Mouse (Mus musculus) kidney, embryonic 15.5 days (tissue): ENCODE measurements around the gene Katnb1. TPM values are rescaled to one million over a fixed set of nuclear protein-coding genes. Genes with fewer than 3 reads are reported as not detected.

Experiments used
- ATAC-seq: fragments of 200-750 bp; cut with Nextera tagmentation; replicated peaks from 2 replicates; pipeline ENCODE4 v1.8.0; 2017; ENCODE audit warnings: moderate TSS enrichment; ENCODE audit not compliant: low FRiP score
- H3K27ac ChIP-seq: fragments of 300-500 bp; sonication (generic); 2 replicates; pipeline ENCODE4 v1.5.1; 2015; ENCODE audit warnings: mild to moderate bottlenecking, inconsistent platforms
- H3K27me3 ChIP-seq: fragments of 300-500 bp; sonication (generic); 2 replicates; pipeline ENCODE4 v1.6.1; 2015; ENCODE audit warnings: inconsistent platforms
- H3K36me3 ChIP-seq: fragments of 300-500 bp; sonication (generic); 2 replicates; pipeline ENCODE4 v1.6.1; 2015; ENCODE audit warnings: inconsistent platforms
- H3K4me1 ChIP-seq: fragments of 300-500 bp; sonication (generic); 2 replicates; pipeline ENCODE4 v1.6.1; 2015; ENCODE audit warnings: inconsistent platforms
- H3K4me2 ChIP-seq: fragments of 300-500 bp; sonication (generic); 2 replicates; pipeline ENCODE4 v1.6.1; 2015; ENCODE audit warnings: moderate library complexity, mild to moderate bottlenecking, inconsistent platforms
- H3K4me3 ChIP-seq: fragments of 300-500 bp; sonication (generic); replicated peaks from 2 replicates; pipeline ENCODE4 v1.5.1; 2015; ENCODE audit warnings: mild to moderate bottlenecking, inconsistent platforms
- H3K9ac ChIP-seq: fragments of 300-500 bp; sonication (generic); 2 replicates; pipeline ENCODE4 v1.6.1; 2015; ENCODE audit warnings: mild to moderate bottlenecking, inconsistent platforms
- H3K9me3 ChIP-seq: fragments of 300-500 bp; sonication (generic); replicated peaks from 2 replicates; pipeline ENCODE4 v1.6.1; 2016; ENCODE audit warnings: inconsistent platforms
- WGBS: fragments of 180-500 bp; shearing (Covaris S2); methylation state at CpG from one replicate; pipeline ENCODE4 v1.1.7; 2015; ENCODE audit warnings: mixed read lengths; 5-methylcytosine and 5-hydroxymethylcytosine counted together
- polyA plus RNA-seq: library from polyadenylated mRNA; unstranded; fragments of >200 nt; fragmentation: Nextera tagmentation; extraction: Ambion mirVana; gene quantifications from 2 replicates; pipeline ENCODE4 v1.2.1, GENCODE M21; 2015

Katnb1 gene
- polyA plus RNA-seq, 1 experiment from 2014 or later: 29.7 TPM

DNA sequence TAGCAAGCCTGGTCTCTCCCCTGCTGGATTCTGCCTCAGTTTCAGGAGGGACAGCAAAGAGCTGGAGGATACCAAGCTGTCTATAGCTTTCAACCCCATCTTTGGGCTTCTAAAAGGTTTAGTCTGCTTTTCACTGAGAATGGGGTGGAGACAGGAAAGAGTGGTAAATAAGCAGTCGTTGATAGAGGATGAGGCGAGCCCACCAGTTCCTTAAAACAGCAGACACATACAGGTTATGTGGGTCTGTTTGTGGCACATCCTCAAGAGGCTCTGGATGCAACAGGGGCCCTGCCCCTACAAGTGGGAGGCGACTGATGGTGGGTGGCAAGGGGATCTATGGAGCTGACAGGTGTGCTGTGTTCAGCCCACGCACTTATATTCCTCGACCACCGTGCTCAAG is 22.3 kb upstream of the Katnb1 start:
- ATAC-seq: no peak
- H3K27ac ChIP-seq: no peak overlapping the region
- H3K36me3 ChIP-seq: no peaks in the 10 kb centered on the region
- no peak overlapping the region for H3K4me2 ChIP-seq
- H3K9ac ChIP-seq: no peak overlapping the region
- no peaks in the 10 kb centered on the region for H3K4me1 ChIP-seq
- 71% methylated on average over 6 of the region's 6 CpGs for WGBS
- H3K4me3 ChIP-seq: no peak overlapping the region
- H3K9me3 ChIP-seq: no peaks in the 10 kb centered on the region
- no peaks in the 10 kb centered on the region for H3K27me3 ChIP-seq

GRCm38 (mm10) chr8:95059812-95060533 is 21.0 kb upstream of the Katnb1 start:
- Histone ChIP-seq H3K27ac (no peak overlapping the region), H3K4me1 (no peaks in the 10 kb centered on the region), H3K4me2 (no peak overlapping the region), H3K9me3 (no peaks in the 10 kb centered on the region), H3K4me3 (no peak overlapping the region), H3K27me3 (no peaks in the 10 kb centered on the region), H3K36me3 (no peaks in the 10 kb centered on the region), H3K9ac (no peak overlapping the region)
- WGBS: 52% methylated on average over 6 of the region's 6 CpGs
- ATAC-seq: no peak

GRCm38 (mm10) chr8:95064531-95064930 is 16.5 kb upstream of the Katnb1 start:
- Histone ChIP-seq H3K27ac (no peak overlapping the region), H3K4me2 (no peak overlapping the region)

GRCm38 (mm10) chr8:95067582-95067981 is 13.4 kb upstream of the Katnb1 start:
- no peak for ATAC-seq

More at GRCm38 (mm10) chr8:95064531-95064930, 16.5 kb upstream of the Katnb1 start:
- Histone ChIP-seq H3K4me1 (no peaks in the 10 kb centered on the region), H3K27me3 (no peaks in the 10 kb centered on the region), H3K9me3 (no peaks in the 10 kb centered on the region), H3K36me3 (no peaks in the 10 kb centered on the region), H3K9ac (no peak overlapping the region), H3K4me3 (no peak overlapping the region)
- no peak for ATAC-seq
- WGBS: 81% methylated on average over 2 of the region's 2 CpGs

DNA sequence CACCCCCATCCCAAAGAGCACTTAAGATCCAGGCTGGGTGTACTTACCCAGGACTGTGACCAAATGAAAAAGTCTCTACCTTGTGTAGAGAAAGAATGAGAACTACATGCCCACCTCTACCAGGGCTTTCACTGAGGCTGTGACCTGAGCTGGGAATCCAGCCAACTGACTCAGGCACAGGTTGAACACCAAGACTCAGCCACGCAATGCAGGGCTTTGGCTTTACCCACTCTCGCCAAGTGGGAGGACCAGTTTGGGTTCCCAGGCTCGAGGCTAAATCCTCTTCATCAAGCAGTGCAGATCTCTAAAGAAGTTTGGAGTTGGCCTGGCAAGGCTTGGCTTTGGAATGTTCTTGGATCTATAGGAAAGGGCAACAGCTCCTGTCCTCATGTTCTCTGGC is 5.5 kb upstream of the Katnb1 start:
- no peaks in the 10 kb centered on the region for H3K36me3 ChIP-seq
- H3K4me2 ChIP-seq: no peak overlapping the region
- H3K27ac ChIP-seq: no peak overlapping the region
- H3K4me1 ChIP-seq: no peaks in the 10 kb centered on the region
- no peak for ATAC-seq
- no peak overlapping the region for H3K9ac ChIP-seq
- 72% methylated on average over 3 of the region's 3 CpGs for WGBS
- H3K4me3 ChIP-seq: no peak overlapping the region
- no peaks in the 10 kb centered on the region for H3K27me3 ChIP-seq
- no peaks in the 10 kb centered on the region for H3K9me3 ChIP-seq

More at GRCm38 (mm10) chr8:95067582-95067981, 13.4 kb upstream of the Katnb1 start:
- Histone ChIP-seq H3K9ac (no peak overlapping the region), H3K27ac (no peak overlapping the region), H3K4me1 (no peaks in the 10 kb centered on the region), H3K9me3 (no peaks in the 10 kb centered on the region), H3K36me3 (no peaks in the 10 kb centered on the region), H3K4me2 (no peak overlapping the region), H3K27me3 (no peaks in the 10 kb centered on the region), H3K4me3 (no peak overlapping the region)
- WGBS: 41% methylated on average over 3 of the region's 3 CpGs

DNA sequence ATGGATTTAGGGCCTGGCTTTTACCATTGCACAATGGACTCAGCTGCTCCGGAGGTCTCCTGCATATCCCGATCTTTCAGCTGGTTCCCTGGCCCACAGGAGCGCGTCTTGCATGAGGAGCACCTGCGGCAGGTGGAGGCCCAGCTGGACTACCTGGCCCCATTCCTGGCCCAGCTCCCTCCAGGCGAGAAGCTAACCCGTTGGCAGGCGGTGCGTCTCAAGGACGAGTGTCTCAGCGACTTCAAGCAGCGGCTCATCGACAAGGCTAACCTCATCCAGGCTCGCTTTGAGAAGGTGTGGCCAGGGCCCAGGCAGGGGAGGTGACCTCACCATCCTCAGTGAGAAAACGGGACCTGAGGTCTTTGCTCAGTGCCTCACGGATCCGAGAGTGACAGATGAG is 4.8 kb upstream of the Katnb1 start:
- Histone ChIP-seq H3K9ac (no peak overlapping the region), H3K27ac (no peak overlapping the region), H3K36me3 (no peaks in the 10 kb centered on the region), H3K27me3 (no peaks in the 10 kb centered on the region), H3K4me3 (no peak overlapping the region), H3K9me3 (no peaks in the 10 kb centered on the region), H3K4me1 (no peaks in the 10 kb centered on the region), H3K4me2 (no peak overlapping the region)
- ATAC-seq: no peak
- WGBS: 84% methylated on average over 17 of the region's 17 CpGs

DNA sequence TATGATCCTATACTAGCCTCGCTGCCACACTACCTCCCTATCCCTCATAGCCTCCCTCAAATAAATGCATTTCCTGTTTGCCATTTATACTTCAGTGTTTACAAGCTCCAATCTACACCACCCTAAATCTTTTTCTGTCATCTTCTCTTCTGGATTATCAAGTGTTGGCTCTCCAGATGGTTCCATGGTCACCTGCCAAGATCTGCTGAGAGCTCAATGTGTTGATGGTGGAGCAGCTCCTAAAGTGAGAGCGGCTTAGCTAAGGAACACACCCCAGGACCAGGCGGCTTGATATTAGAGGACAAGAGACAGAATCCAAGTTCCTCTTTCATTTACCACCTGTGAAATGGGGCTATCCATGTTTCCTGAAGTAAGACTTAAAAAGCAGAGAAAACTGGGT is 2.9 kb upstream of the Katnb1 start:
- H3K27ac ChIP-seq: no peak overlapping the region
- H3K27me3 ChIP-seq: no peaks in the 10 kb centered on the region
- ATAC-seq: no peak
- H3K4me1 ChIP-seq: peaks cover 13% of the 10 kb centered on the region
- peaks cover 6% of the 10 kb centered on the region for H3K36me3 ChIP-seq
- 81% methylated on average over 3 of the region's 3 CpGs for WGBS
- no peak overlapping the region for H3K4me3 ChIP-seq
- no peak overlapping the region for H3K4me2 ChIP-seq
- no peaks in the 10 kb centered on the region for H3K9me3 ChIP-seq
- H3K9ac ChIP-seq: no peak overlapping the region

DNA sequence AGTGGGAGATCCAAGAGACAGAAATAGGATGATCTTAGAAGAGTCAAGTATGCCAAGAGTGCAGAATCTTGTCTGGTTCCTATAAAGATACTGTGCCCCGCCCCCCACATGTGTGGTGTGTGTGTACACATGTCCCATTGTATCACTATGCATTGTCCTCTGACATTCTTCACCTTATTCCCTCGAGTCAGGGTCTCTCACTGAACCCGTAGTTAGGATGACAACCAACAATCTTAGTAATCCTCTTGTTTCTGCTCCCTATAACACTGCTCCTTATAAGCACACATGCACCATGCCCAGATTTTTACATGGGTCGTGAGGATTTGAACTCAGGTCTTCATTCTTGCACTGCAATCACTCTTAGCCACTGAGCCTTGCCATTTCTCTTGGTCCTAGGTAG is 1.7 kb upstream of the Katnb1 start:
- Histone ChIP-seq H3K4me2 (no peak overlapping the region), H3K36me3 (peaks cover 18% of the 10 kb centered on the region), H3K9me3 (no peaks in the 10 kb centered on the region), H3K9ac (no peak overlapping the region), H3K4me3 (no peak overlapping the region), H3K27ac (no peak overlapping the region), H3K27me3 (no peaks in the 10 kb centered on the region), H3K4me1 (peaks cover 13% of the 10 kb centered on the region)
- no peak for ATAC-seq
- WGBS: 89% methylated on average over 4 of the region's 4 CpGs

DNA sequence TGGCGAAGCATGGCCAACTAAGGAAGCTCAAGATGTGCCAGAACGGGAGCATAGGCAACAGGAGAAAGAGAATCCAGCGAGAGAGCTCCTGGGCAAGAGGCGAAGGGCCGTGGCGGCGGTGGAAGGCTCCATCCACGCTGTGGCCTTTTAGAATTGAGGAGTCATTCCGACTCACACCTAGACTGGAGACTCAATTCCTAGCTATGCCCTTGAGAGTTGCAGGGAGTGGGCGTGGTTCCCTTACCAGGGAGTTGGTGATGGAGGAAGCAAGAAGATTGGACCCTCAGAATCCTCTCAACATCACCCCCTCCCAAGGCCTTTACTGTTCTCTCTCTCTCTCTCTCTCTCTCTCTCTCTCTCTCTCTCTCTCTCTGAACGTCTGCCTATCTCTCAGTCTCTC is 664 bp downstream of the Katnb1 start:
- Histone ChIP-seq H3K27me3 (no peaks in the 10 kb centered on the region), H3K4me2 (peak overlapping the region; percentile 79), H3K4me1 (peaks cover 13% of the 10 kb centered on the region), H3K27ac (peak overlapping the region; percentile 80), H3K36me3 (peaks cover 39% of the 10 kb centered on the region), H3K9ac (peak overlapping the region; percentile 75), H3K4me3 (peak overlapping the region; percentile 75), H3K9me3 (no peaks in the 10 kb centered on the region)
- 6% methylated on average over 11 of the region's 11 CpGs for WGBS
- no peak for ATAC-seq

GRCm38 (mm10) chr8:95084261-95084660 is 3.3 kb downstream of the Katnb1 start:
- ATAC-seq: no peak
- H3K9me3 ChIP-seq: no peaks in the 10 kb centered on the region
- H3K4me1 ChIP-seq: peaks cover 13% of the 10 kb centered on the region
- H3K4me2 ChIP-seq: no peak overlapping the region
- 90% methylated on average over 4 of the region's 4 CpGs for WGBS
- H3K4me3 ChIP-seq: no peak overlapping the region
- H3K27ac ChIP-seq: no peak overlapping the region
- H3K36me3 ChIP-seq: peaks cover 64% of the 10 kb centered on the region
- no peaks in the 10 kb centered on the region for H3K27me3 ChIP-seq
- no peak overlapping the region for H3K9ac ChIP-seq

DNA sequence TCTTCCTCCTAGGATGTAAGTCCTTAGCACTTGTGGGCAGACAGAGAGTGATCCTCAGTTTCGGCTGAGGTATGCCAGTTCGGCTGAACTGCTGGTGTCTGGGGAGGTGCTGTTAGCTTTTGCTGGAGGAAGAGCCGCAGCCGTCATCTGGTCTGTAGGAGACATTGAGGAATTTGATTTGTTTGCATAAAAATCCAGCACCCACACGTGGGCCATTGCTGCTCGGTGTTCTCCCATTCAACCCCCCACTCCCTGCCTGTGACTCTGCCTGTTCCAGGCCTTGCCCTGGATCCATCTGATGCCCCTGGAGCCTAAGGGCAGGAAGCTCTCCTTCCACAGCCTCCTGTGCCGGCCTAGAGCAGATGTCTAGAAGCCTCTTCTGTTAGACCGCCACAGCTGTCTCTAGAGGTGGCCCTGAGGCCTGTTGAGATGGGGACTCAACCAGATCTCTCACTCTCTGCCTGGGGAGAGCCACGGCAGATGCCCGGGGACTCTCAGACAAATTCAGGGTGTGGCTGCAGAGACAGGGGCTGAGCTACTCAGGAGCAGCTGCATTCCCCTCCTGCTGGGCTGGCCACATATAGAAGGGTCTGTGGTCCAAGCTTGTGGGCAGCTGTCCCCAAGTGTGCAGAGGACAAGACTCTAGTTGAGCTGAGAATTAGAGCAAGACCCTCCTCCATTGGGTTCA is 3.9 kb downstream of the Katnb1 start:
- H3K4me1 ChIP-seq: peaks cover 13% of the 10 kb centered on the region
- WGBS: 84% methylated on average over 10 of the region's 10 CpGs
- no peak overlapping the region for H3K9ac ChIP-seq
- no peaks in the 10 kb centered on the region for H3K27me3 ChIP-seq
- H3K27ac ChIP-seq: no peak overlapping the region
- H3K4me3 ChIP-seq: no peak overlapping the region
- ATAC-seq: no peak
- H3K9me3 ChIP-seq: no peaks in the 10 kb centered on the region
- H3K36me3 ChIP-seq: peaks cover 70% of the 10 kb centered on the region
- H3K4me2 ChIP-seq: no peak overlapping the region

GRCm38 (mm10) chr8:95085432-95086141 is 4.6 kb downstream of the Katnb1 start:
- H3K36me3 ChIP-seq: peaks cover 77% of the 10 kb centered on the region
- ATAC-seq: no peak

More at GRCm38 (mm10) chr8:95085432-95086141, 4.6 kb downstream of the Katnb1 start:
- no peak overlapping the region for H3K4me3 ChIP-seq
- no peaks in the 10 kb centered on the region for H3K27me3 ChIP-seq
- no peak overlapping the region for H3K27ac ChIP-seq
- no peaks in the 10 kb centered on the region for H3K9me3 ChIP-seq
- H3K4me2 ChIP-seq: no peak overlapping the region
- no peak overlapping the region for H3K9ac ChIP-seq
- H3K4me1 ChIP-seq: peaks cover 13% of the 10 kb centered on the region
- WGBS: 91% methylated on average over 7 of the region's 7 CpGs
